12 mouse cellular contexts compared by ENCODE assay signal in the genomic region with DNA sequence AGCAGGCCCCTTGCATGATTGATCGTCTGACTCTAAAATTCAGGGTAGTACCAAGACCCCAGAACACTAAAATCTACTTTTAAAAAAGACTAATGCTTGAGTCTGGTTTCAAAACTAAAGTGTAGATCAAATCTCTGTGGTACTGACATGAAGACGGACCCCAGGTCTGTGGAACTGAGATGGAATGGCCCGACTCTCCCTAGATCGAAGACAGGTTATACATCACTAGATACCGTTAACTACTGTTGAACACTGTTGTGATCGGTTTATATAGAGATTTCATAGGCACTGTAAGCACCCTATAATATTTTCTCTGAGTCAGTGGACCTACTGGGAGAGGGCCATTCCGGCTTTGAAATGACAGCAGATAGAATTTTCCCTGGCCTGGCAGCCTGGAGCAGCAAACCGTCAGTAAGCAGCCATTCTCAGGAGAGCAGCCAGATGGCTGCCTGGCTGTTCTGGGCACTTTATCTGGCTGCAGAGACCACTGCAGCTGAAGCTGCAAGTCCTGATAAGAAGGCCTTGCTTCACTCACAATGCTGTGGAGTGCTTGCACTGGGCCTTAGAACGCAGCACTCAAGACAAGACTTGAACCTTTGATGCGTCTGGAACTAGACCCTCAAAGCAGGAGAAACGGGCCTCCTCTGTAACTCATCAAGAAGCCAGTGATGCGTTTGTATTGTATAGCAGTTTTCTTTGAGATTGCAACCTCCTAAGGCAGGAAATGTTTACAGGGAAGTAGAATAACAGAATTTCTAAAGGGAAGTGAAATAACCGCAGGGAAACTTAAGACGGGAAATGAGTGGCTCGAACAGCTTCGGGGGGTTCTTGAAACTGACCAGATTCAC. TPM values are rescaled to one million over a fixed set of nuclear protein-coding genes. Genes with fewer than 3 reads are reported as not detected.
DNase-seq lines count a peak whose midpoint lies in the region; ATAC-seq and TF ChIP-seq lines count a peak whose summit lies in the region.
"Had no signal": no experiment of that assay in that cellular context is flagged by ENCODE, and none has a peak within 500 bp of the region (broad histone marks: within the 10 kb centered on the region; RNA-seq: fewer than 3 reads in every experiment).

No protein-coding gene starts in this region.

- TF ChIP-seq POLR2A in brain, embryonic 14.5 days (IDR thresholded peaks at IDR 0.05; ENCODE audit: borderline replicate concordance, extremely low read depth, insufficient read depth, insufficient read length, poor library complexity, severe bottlenecking), result no peak
- TF ChIP-seq POLR2A in liver, adult 2 months (IDR thresholded peaks at IDR 0.05; ENCODE audit: extremely low read depth, insufficient read depth, low read length), result no peak

- H3K4me2 ChIP-seq in kidney, embryonic 14.5 days (replicated peaks; ENCODE audit: low read depth, low read length), result no peak overlapping the region
- H3K4me2 ChIP-seq: neural tube, embryonic 12.5 days had no signal

- no peaks in the 10 kb centered on the region for H3K36me3 ChIP-seq in liver, adult 2 months (ENCODE audit: control insufficient read depth, insufficient read depth, low read length)
- H3K36me3 ChIP-seq in kidney, embryonic 14.5 days (ENCODE audit: control insufficient read depth, insufficient read depth, low read length), result no peaks in the 10 kb centered on the region
- H3K36me3 ChIP-seq: neural tube, embryonic 12.5 days had no signal

- H3K79me2 ChIP-seq in liver, adult 2 months (ENCODE audit: control insufficient read depth, insufficient read depth, low read length), result no peaks in the 10 kb centered on the region

- 75% methylated on average over 16 of the region's 16 CpGs for WGBS in liver, adult 2 months
- 85% methylated on average over 16 of the region's 16 CpGs for WGBS in kidney, embryonic 14.5 days

- no peak overlapping the region for H3K27ac ChIP-seq in liver, adult 2 months (replicated peaks; ENCODE audit: insufficient read depth, low read depth, low read length)
- H3K27ac ChIP-seq in kidney, embryonic 14.5 days (ENCODE audit: low read depth, low read length), result no peak overlapping the region
- H3K27ac ChIP-seq: neural tube, embryonic 12.5 days had no signal

- H3K4me1 ChIP-seq in liver, adult 2 months (ENCODE audit: control insufficient read depth, insufficient read depth, low read length), result no peaks in the 10 kb centered on the region; the same call in 1 of the 2 replicates
- H3K4me1 ChIP-seq in kidney, embryonic 14.5 days (ENCODE audit: control insufficient read depth, insufficient read depth, low read length), result no peaks in the 10 kb centered on the region
- H3K4me1 ChIP-seq: neural tube, embryonic 12.5 days had no signal

- peak; percentile 36 for DNase-seq in left cerebral cortex, postnatal 4 days
- no peak for DNase-seq in left cerebral cortex, adult 8-10 months (ENCODE audit: low spot score in 2 of 2)
- peak; percentile 43 for DNase-seq in brain, embryonic 14.5 days (ENCODE audit: low read depth)
- peak; percentile 13 for DNase-seq in liver, adult 2 months (ENCODE audit: extremely low read depth, low read depth, low spot score)
- peak; percentile 32 to 46 for DNase-seq in spleen, postnatal 14 days (ENCODE audit: low spot score in 2 of 2)

- H3K4me3 ChIP-seq in liver, adult 2 months (ENCODE audit: insufficient read depth, low read depth, low read length), result no peak overlapping the region
- no peak overlapping the region for H3K4me3 ChIP-seq in kidney, embryonic 14.5 days (ENCODE audit: low read length)
- H3K4me3 ChIP-seq: neural tube, embryonic 12.5 days had no signal

- intact Hi-C loops in left cerebral cortex, postnatal 4 days (cut with DNase I), result no loop called here

- ATAC-seq in activated CD4-positive, CD25-positive, alpha-beta regulatory T cell, adult 4 months, result no peak
- ATAC-seq in kidney, embryonic 14.5 days (ENCODE audit: low FRiP score, low TSS enrichment), result no peak

- TF ChIP-seq CTCF in brain, embryonic 14.5 days (IDR thresholded peaks at IDR 0.05; ENCODE audit: borderline replicate concordance, extremely low read depth, insufficient read depth, insufficient read length), result no peak
- no peak for TF ChIP-seq CTCF in liver, adult 2 months (IDR thresholded peaks at IDR 0.05; ENCODE audit: low read depth, low read length)

- H3K27me3 ChIP-seq in liver, adult 2 months (ENCODE audit: control insufficient read depth, insufficient read depth, low read length), result no peaks in the 10 kb centered on the region
- no peaks in the 10 kb centered on the region for H3K27me3 ChIP-seq in kidney, embryonic 14.5 days (ENCODE audit: control insufficient read depth, insufficient read depth, low read length)
- H3K27me3 ChIP-seq: neural tube, embryonic 12.5 days had no signal

- H3K9ac ChIP-seq in liver, adult 2 months (ENCODE audit: low read depth, low read length), result no peak overlapping the region
- H3K9ac ChIP-seq in kidney, embryonic 14.5 days (ENCODE audit: low read depth, low read length), result no peak overlapping the region
- H3K9ac ChIP-seq: neural tube, embryonic 12.5 days had no signal

- H3K9me3 ChIP-seq in kidney, embryonic 14.5 days (ENCODE audit: control insufficient read depth, low read length), result no peaks in the 10 kb centered on the region
- H3K9me3 ChIP-seq: neural tube, embryonic 12.5 days had no signal

RNA-seq across cellular contexts. Expression of gene Fam205c, which starts 6.0 kb away (rescaled TPM):
- 1 to 10 TPM in 1 of 2 experiments, under 1 TPM in 1; 0.42 to 1.3 TPM for total RNA-seq in left cerebral cortex, postnatal 4 days (2021)
- total RNA-seq in left cerebral cortex, adult 8-10 months (2022), result 1 to 10 TPM; 1.3 to 2.4 (median 1.7) TPM
- not detected in 2 replicates for polyA plus RNA-seq in brain, embryonic 14.5 days (2012; rRNA removed)
- not detected in 2 replicates for total RNA-seq in liver, adult 2 months (2014; rRNA removed)
- polyA plus RNA-seq in liver, adult 2 months (2012; rRNA removed), result not detected in 2 replicates
- not detected for polyA plus RNA-seq in activated CD4-positive, CD25-positive, alpha-beta regulatory T cell, adult 4 months (2017; shearing (Covaris generic))
- 0.35 TPM in 1 of 2 replicates, not detected in the other for polyA plus RNA-seq in kidney, embryonic 14.5 days (2014; fragmentation: Nextera tagmentation; extraction: Ambion mirVana)
- total RNA-seq: gastrocnemius, postnatal 4 days had no signal
- polyA plus RNA-seq: limb, embryonic 14.5 days had no signal

RNA-seq across cellular contexts. Expression of gene Gm12394, which starts 23.5 kb away (rescaled TPM):
- total RNA-seq in left cerebral cortex, postnatal 4 days (2021), result 1 to 10 TPM; 1.4 to 1.7 TPM
- 1 to 10 TPM; 1.8 to 2.2 (median 2.1) TPM for total RNA-seq in left cerebral cortex, adult 8-10 months (2022)
- polyA plus RNA-seq in brain, embryonic 14.5 days (2012; rRNA removed), result 0.01 and 0.05 TPM in 2 replicates
- total RNA-seq in liver, adult 2 months (2014; rRNA removed), result not detected in 2 replicates
- not detected in 2 replicates for polyA plus RNA-seq in liver, adult 2 months (2012; rRNA removed)
- not detected for polyA plus RNA-seq in activated CD4-positive, CD25-positive, alpha-beta regulatory T cell, adult 4 months (2017; shearing (Covaris generic))
- 0.14 and 0.16 TPM in 2 replicates for polyA plus RNA-seq in kidney, embryonic 14.5 days (2014; fragmentation: Nextera tagmentation; extraction: Ambion mirVana)

RNA-seq across cellular contexts. Expression of gene Fam205a1, which starts 26.4 kb away (rescaled TPM):
- under 1 TPM in 1 of 2 experiments, not detected in 1; 0.16 TPM for total RNA-seq in left cerebral cortex, postnatal 4 days (2021)
- under 1 TPM in 2 of 4 experiments, not detected in 2; 0.11 to 0.14 TPM for total RNA-seq in left cerebral cortex, adult 8-10 months (2022)
- polyA plus RNA-seq in brain, embryonic 14.5 days (2012; rRNA removed), result 0.03 TPM in 1 of 2 replicates, not detected in the other
- not detected in 2 replicates for total RNA-seq in liver, adult 2 months (2014; rRNA removed)
- polyA plus RNA-seq in liver, adult 2 months (2012; rRNA removed), result not detected in 2 replicates
- not detected for polyA plus RNA-seq in activated CD4-positive, CD25-positive, alpha-beta regulatory T cell, adult 4 months (2017; shearing (Covaris generic))
- not detected in 2 replicates for polyA plus RNA-seq in kidney, embryonic 14.5 days (2014; fragmentation: Nextera tagmentation; extraction: Ambion mirVana)
- polyA plus RNA-seq: kidney, embryonic 16.5 days; thymus, postnatal 0 days had no signal

RNA-seq across cellular contexts. Expression of gene Phf24, which starts 36.4 kb away (rescaled TPM):
- 100 to 1,000 TPM; 156 to 162 TPM for total RNA-seq in left cerebral cortex, postnatal 4 days (2021)
- 100 to 1,000 TPM; 321 to 373 (median 328) TPM for total RNA-seq in left cerebral cortex, adult 8-10 months (2022)
- 42.3 and 58.2 TPM in 2 replicates for polyA plus RNA-seq in brain, embryonic 14.5 days (2012; rRNA removed)
- 0.18 and 0.20 TPM in 2 replicates for total RNA-seq in liver, adult 2 months (2014; rRNA removed)
- polyA plus RNA-seq in liver, adult 2 months (2012; rRNA removed), result 0.05 and 0.13 TPM in 2 replicates
- polyA plus RNA-seq in activated CD4-positive, CD25-positive, alpha-beta regulatory T cell, adult 4 months (2017; shearing (Covaris generic)), result under 1 TPM in 1 of 2 experiments, not detected in 1; 0.14 TPM
- 0.41 and 1.1 TPM in 2 replicates for polyA plus RNA-seq in kidney, embryonic 14.5 days (2014; fragmentation: Nextera tagmentation; extraction: Ambion mirVana)

Comparison
In these comparisons a context has a peak if more than half of its experiments do, and no peak if none do; other contexts are left out.
1. DNase-seq: peak in left cerebral cortex, postnatal 4 days (single experiment), brain, embryonic 14.5 days (single experiment), liver, adult 2 months (single experiment) and spleen, postnatal 14 days (2 of 2); none in left cerebral cortex, adult 8-10 months (0 of 2).